Mouse (Mus musculus) gastrocnemius, postnatal 10 days (tissue): ENCODE data around the gene Tssk6. TPM values are rescaled to one million over a fixed set of nuclear protein-coding genes. Genes with fewer than 3 reads are reported as not detected.

Experiments used
- DNase-seq: peaks from one replicate; pipeline ENCODE4 v3.0.0; 2021; ENCODE audit warnings: mixed read lengths
- long read RNA-seq, 2 experiments: library from polyadenylated mRNA; stranded (forward); transcript quantifications; one replicate each; pipeline ENCODE4 v2.0.0; 2021
- total RNA-seq, 2 experiments: library from RNA; stranded (reverse); gene quantifications; 2 replicates each; pipeline ENCODE4 v1.2.3; 2021

The Tssk6 gene
- total RNA-seq: under 1 TPM in 1 of 2 experiments, not detected in 1; 0.38 TPM
- long read RNA-seq, experiment 1: 0 reads
- long read RNA-seq, experiment 2: 0 reads

DNA sequence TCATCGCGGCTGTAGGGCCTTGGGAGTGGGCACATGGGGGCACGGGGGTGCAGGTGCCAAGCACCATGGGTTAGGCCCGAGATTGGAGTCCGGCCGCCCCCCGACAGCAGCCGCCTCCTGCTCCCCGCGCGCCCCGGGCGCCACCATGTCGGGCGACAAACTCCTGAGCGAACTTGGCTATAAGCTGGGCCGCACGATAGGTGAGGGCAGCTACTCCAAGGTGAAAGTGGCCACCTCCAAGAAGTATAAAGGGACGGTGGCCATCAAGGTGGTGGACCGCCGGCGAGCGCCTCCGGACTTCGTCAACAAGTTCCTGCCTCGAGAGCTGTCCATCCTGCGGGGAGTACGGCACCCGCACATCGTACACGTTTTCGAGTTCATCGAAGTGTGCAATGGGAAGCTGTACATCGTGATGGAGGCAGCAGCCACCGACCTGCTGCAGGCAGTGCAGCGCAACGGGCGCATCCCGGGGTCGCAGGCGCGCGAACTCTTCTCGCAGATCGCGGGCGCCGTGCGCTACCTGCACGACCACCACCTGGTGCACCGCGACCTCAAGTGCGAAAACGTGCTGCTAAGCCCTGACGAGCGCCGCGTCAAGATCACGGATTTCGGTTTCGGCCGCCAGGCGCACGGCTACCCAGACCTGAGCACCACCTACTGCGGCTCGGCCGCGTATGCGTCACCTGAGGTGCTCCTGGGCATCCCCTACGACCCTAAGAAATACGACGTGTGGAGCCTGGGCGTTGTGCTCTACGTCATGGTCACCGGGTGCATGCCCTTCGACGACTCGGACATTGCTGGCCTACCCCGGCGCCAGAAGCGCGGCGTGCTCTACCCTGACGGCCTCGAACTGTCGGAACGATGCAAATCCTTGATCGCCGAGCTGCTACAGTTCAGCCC lies at the start of gene Tssk6, which contains the start of the genes Ndufa13 and Yjefn3:
Gene Tssk6 (plus strand): TSS at position 22 of the 900 bp plus-strand sequence.
Gene Ndufa13 (minus strand): TSS at position 396 of the 900 bp plus-strand sequence.
Gene Yjefn3 (minus strand): TSS at position 550 of the 900 bp plus-strand sequence.
- peak; percentile 54 for DNase-seq

DNA sequence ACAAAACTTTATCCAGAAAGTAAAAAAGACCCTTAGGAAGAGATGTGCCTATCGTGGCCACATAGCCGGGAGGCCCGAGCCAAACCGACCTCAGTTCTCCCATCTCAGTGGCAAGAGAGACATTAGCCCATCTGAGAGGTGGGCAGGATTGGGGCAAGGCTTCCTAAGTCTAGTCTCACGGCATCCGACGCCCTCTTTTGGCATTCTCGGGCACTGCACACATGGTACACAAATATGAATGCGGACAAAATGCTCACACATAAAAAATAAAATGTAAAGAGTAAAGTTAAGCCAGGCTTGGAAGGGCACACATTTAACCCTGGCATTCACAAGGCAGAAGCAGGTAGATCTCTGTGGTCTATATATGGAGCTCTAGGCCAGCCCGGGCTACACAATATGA lies 48.1 kb upstream of the Tssk6 start:
- DNase-seq: no peak

DNA sequence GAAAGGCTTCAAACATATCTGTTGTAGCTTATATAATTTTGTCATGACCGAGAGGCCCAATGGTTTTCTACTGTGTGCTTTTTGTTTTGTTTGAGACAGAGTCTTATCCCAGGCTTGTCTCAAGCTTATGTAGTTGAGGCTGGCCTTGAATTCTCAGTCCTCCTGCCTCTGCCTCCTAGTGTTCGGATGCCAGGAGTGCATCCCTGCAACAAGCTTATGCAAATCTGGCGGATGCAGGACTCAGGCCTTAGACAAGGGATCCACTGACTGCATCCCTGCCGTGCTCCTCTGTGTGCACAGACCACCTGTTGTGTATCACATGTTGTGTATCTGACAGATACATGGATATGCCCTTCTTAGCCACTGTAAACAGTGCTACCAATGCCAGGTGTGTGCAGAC lies 41.2 kb upstream of the Tssk6 start:
- DNase-seq: no peak

DNA sequence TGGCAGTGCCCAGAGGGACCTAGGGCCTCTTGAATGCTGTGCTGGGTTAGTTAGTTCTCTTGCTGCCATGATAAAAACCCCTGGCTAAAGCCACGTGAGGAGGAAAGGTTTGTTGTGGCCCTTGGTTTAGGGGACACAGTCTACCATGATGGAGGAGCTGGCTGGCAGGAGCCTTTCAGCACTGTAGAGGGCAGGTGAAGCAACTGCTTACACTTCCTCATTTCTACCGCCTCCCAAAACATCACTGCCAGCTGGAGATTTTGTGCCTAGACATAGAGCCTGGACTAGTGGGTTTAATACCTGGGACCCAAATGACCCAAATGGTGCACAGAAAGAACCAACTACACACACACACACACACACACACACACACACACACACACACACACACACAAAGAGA lies 40.7 kb upstream of the Tssk6 start:
- no peak for DNase-seq

DNA sequence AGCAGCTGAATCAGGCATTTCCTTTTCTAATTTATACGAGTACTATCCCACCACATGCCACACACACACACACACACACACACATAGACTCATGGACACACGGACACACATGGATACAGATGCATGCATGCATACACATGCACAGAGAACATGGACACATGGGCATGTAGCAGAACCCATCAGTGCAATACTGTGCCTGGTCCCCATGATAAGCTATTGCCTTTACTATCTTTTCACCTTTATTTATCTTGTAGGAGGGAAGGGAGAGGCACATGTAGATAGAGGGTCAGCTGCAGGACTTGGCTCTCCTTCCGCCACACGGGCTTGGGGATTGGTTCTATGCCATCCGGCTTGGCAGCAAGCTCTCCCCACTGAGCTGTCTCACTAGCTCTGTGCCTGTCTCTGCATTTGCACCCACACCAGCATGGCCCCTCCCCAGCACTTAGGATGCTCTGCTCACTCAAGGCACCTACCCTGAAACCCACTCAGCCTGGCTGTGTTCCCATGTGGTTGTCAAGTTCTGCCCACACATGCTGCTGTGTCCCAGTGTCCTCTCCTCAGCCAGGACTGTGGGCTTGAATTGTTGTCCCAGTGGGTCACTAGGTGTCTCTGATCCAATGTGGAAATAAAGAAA lies 38.5 kb upstream of the Tssk6 start:
- DNase-seq: no peak

DNA sequence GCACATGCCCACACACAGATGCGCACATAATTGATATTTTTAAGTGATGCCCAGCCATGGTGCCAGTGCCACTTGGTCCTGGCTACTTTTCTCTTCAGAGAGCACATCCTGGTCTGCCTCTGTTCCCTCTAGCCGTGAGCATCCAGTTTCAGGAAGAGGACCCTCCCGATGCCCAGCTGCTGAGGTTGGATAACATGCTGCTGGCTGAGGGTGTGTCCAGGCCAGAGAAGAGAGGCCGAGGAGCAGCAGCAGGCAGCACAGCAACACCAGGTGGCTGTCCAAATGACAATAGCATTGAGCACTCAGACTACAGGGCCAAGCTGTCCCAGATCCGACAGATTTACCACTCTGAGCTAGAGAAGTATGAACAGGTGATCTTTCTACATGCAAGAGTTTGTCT lies 37.8 kb upstream of the Tssk6 start:
- DNase-seq: no peak

DNA sequence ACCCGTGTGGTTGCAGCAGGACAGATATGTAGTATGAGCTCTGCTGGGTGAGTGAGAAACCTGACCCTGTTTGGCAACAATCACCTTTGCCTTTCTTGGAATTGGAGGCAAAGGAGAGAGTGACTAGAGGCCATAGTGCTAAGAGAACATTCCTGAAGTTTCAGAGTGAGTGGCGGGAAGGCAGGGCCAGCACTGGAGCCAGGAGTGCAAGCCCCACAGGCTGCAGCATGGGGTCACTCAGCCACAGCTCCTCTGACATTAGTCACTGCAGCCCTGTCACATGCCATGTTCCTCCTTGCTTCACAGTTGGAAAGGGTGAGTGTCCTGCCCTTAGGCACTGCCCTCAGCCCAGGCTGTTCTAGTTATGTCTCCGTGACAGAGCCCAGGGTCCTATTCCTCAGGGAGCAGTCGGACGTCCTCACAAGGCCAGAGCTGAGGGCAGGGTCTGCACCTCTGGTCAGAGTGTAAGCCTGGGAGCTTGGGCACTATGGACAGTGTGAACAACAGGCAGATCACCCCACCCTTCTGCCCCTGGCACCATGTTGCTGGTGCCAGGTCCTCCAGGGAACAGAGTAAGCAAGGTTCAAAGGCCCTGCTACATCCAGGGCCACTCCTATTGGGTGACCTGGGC lies 34.2 kb upstream of the Tssk6 start:
- no peak for DNase-seq

DNA sequence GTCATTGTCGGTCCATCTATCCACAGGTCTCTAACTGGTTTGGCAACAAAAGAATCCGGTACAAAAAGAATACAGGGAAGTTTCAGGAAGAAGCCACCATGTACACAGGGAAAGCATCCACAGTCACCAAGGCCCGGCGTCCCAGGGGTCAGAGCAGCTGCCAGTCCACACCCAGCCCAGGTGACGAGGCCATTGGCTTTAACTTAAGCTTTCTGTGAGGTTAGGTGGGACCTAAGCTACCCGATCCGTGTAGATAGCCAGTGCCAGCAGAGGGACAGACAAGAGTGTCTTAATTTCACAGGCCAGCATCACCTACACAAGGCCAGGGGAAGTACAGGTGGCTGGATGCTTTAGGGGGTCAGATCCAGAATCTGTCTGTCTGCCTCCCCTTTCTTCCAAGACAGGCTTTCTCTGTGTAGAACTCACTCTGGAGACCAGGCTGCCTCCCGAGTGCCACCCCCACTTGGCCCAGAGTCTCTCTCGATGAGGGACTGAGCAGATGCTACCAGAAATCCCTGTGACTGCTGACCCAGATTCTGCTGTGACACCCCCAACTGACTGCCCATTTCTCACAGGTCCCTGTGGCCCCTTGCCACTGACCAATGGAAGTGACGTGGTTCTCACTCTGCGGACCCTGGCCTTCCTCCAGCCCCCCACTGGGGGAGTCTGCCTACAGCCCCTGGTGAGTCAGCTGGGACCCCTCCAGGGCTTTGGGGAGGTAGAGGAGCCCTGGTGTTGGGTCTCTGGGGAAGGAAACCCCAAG lies 31.8 kb upstream of the Tssk6 start:
- DNase-seq: no peak

DNA sequence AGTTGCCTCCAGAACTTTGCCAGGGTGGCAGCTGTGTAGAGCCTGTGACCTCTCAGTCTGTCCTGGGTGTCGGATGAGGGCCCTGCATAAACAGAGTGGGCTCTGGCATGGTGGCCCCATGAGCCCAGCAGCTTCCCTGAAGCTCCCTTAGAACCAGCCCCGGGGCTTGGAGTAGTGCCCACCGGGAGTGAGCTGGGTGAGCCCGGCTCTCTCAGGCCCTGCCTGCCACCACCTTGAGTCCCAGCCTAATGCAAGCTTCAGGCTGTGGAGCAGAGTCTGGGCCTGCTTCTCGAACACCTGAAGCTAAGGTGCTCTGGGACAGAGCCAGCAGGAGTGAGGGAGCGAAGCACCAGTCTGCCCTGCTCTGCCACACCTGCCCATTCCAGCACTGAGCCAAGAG lies 31.1 kb upstream of the Tssk6 start:
- DNase-seq: no peak

DNA sequence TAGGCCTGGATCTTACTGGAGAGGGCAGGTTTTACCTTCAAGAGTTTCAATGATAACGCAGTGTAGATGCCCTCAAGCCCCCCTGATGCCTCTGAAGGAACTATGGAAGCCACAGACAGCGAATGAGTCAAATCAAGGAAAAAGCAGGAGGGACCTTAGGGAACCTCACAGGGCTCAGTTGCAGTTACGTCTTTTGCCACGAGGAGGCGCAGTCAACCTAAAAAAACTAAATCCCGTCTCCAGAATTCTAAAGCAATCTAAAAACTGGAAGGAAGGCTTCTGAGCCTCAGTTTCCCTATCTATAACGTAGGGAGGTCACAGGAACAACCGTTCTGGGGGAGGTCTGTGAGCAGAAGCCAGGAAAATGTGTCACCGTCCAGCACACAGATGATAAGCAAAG lies 27.8 kb upstream of the Tssk6 start:
- peak; percentile 81 for DNase-seq

DNA sequence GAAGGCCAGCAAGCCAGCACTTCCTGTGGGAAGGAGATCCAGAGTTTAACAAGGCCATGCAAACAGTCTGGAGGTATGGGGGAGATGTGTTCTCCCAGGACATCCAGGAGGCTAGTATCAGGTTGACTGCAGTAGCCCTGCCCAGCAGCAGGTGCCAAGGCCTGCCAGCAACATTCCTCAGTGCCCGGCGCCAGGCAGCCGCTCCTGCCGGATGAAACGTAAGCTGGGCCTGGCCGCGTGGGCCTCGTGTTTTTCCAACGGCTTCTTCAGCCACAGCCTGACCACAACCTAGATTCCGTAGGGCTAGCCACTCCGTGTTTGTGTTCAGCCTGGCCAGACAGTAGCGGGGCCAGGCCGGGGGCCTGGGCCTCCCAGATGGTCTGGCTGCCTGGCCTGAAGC lies 27.3 kb upstream of the Tssk6 start:
- peak; percentile 63 for DNase-seq

DNA sequence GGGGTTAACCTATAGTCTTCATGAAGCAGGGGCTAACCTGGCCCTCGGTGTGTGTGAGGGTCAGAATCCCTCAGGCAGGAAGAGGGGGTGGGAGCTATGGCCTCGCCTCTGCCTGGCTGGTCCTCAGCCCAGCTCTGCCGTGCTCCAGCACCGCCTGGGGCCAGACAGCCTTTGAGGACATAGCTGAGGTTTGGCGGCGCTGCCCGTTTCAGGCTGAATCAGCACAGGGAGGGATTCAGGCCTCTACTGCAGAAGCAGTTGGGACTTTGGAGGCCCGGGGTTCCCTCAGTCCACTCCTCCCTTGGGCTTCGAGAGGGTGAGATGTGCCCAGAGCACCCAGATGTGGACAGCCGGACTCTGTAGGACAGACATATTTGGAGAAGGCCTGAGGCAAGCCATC lies 25.9 kb upstream of the Tssk6 start:
- peak; percentile 41 for DNase-seq

DNA sequence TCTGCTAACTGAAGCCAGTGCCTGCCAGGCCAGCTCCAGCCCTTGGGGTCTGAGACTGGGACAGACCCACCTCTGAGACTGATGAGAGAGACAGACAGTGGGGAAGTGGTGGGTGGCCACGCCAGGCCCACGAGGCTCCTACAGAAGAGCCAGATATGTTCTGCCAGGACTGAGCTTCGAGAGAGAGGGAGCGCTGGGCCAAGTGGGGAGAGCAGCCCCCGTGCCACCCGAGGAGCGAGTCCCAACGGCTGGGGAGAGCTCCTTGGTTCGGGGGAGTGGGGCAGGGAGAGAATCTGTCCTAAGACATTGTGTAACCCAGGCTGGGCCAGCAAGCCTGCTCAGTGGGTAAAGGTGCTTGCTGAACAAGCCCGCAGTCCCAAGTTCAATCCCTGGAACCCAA lies 25.0 kb upstream of the Tssk6 start:
- DNase-seq: no peak

DNA sequence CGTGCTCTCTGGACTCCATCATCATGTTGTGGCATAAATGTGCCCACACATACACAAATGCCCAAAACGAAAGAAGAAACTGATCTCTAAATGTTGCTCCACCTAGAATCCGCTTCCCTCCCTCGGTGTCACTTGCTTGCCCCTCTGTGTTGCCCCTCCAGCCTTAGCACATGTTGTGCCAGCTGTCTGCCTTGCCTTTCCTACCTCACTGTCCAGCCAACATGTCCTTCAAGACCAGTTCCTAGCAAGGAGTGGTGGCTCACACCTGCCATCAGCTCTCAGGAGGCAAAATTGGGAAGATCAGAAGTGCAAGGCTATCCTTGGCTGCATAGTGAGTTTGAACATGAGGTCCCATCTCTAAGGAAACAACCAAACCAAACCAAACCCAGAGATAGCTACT lies 24.6 kb upstream of the Tssk6 start:
- no peak for DNase-seq

DNA sequence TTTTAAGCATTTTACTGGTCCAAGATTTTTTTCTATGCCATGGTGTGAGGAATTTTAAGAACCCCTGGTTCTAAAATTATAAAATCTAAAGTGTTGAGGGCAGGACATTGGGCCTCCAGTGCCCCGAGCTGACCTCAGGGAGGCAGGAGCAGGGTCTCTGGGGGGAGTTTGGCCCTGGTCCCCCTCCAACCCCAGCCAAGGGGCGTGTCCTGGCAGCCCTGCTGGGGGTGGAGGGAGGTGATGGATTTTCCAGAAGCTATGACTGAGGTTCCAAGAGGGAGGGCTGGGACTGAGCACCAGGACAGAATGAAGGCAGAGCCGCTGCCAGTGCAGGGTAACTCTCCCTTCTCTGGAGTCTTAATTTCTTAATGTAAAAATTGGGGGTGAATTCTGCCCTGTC lies 24.0 kb upstream of the Tssk6 start:
- peak; percentile 58 for DNase-seq

DNA sequence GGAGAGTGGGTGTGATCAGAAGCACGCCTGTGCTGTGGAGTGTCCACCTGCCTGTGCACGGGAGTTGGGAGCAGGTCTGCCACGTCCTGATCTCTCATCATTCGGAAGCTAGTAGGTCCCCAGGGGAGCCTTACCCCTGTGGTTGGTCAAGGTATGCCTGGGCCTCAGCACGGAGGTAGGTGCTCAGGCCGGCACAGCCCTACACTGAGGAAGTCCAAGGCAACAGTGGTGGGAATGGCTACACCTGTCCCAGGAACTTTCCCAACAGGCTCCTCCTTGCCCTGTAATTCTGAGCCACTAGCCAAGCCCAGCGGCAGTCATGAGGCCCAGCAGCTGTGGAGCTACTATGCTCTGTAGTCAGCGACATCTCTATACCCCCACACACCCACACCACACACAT lies 22.3 kb upstream of the Tssk6 start:
- no peak for DNase-seq

DNA sequence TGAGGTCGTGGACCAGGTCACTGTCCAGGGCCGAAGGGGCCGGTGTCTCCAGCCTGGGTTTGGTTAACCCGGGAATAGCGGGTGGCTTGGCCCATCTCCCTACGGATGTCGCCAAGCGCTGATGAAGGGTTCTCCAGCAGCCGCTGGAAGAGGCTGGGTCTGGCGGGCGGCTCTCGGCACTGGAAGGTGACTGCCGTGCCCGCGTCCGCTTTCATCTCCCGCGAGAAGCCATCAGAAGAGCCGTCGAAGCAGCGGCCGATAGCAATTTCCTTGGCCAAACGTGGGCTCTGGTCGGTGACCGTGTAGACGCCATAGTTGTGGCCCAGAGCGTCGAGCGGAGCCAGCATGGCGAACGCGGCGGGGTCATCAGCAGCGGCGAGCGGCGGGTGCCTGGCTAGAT lies 21.1 kb upstream of the Tssk6 start:
- DNase-seq: no peak

DNA sequence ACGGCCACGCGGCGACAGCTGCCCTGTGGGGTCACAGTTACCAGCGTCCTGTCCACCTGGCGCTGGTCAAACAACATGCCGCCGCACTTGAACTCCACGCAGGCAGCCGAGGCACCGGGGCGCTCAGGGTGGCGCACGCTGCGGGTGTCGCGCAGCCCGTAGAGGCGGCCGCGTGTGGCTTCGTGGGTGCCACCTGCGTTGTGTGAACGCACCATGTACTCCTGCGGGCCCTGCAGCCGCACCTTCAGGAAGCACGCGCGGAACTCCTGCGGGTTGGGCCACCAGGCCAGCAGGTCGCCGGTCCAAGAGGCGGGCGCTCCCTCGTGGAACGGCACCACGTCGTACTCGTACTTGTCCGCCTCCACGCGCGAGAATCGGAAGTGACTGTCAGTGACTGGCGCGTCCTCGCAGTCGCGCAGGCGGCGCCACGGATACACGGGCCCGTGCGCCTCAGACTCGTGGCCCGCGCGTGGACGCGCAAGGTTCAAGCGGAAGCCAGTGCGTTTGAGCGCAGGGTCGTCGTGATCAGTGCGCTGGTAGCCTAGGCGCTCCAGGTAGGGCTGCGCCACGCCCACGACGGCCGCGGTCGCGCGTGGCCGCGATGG lies 20.6 kb upstream of the Tssk6 start:
- DNase-seq: no peak

DNA sequence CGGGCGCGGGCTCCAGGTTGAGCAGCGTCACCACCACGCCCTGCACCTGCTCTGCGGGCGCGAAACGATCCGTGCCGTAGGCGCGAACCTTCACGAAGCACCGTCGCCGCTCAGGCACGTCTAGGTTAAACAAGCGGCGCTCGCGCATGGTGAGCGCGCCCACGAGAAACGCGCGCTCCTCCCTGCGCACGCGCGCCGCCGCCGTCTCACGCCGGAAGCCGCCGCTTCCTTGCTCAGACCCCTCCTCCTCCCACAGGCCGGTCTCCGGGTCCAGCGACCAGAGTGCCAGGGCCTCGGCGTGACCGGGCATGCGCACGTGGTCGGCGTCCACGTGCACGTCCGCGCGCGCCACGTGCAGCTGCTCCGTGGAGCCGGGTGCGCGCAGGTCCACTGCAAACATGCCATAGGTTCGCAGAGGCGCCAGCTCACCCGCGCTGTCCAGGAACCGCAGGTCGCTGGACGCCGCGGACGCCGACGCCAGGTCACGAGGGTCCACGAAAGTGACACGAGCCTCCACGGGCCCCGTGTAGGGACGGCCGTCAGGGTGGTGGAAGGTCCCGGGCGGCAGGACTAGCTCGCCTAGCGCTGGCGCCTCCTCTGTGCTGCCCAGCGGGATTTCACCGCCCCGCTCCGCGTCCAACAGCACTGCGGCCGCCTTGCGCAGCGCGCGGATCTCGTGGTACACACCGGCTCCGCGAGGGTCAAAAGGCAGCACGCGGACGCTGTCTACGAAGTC lies 19.8 kb upstream of the Tssk6 start:
- DNase-seq: peak; percentile 67

DNA sequence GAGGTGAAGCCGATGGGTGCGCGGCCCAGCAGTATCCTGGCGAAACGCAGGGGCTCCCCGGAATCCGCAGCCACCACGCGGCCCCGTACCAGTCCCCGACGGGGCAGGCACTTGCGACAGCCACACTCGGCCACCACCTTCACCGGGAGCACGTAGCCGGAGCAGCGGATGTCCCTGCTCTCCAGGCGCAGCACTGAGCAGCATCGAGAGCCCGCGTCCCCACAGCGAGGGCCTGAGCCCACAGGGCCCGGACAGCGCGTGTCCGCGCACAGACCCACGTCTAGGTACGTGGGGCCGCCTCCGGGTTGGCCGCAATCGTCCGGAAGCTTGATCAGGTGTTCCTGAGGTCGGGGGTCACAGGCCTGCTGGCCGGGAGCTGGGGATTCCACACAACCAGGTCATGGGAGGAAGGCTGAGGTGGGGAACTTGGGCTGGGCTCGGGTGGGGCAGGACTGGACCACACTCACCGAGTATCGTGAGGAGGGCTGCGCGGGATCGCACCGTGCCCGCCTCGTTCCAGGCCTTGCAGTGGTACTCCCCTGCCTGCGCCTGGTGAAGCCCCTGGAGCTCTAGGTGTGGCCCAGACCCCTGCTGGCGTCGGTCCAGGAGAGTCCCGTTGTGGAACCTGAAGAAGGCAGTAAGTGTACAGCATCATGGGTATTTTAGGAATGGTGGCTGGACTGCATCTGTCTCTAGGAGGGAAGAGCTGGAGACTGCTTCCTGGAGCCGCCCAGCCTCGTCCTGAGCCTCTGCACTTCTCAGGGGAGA lies 19.0 kb upstream of the Tssk6 start:
- DNase-seq: no peak
